Mouse (Mus musculus) cortical plate, adult 2 months (tissue): ENCODE measurements around the gene Galnt9. TPM values are rescaled to one million over a fixed set of nuclear protein-coding genes. Genes with fewer than 3 reads are reported as not detected.

Experiments used
- H3K27ac ChIP-seq: fragments of 200-500 bp; 2 replicates; pipeline ENCODE4 v1.5.1; 2012; ENCODE audit warnings: low read length, control low read depth, inconsistent platforms; ENCODE audit not compliant: insufficient read depth
- H3K4me1 ChIP-seq: fragments of 200-500 bp; 2 replicates; pipeline ENCODE4 v1.6.1; 2011; ENCODE audit warnings: low read length; ENCODE audit not compliant: control insufficient read depth, insufficient read depth
- H3K4me3 ChIP-seq: fragments of 200-500 bp; 2 replicates; pipeline ENCODE4 v1.5.1; 2011; ENCODE audit warnings: mild to moderate bottlenecking, low read length, control low read depth; ENCODE audit not compliant: insufficient read depth
- CTCF ChIP-seq: fragments of 200-500 bp; IDR thresholded peaks from 2 replicates; pipeline ENCODE4 v1.5.1; 2011; ENCODE audit warnings: mild to moderate bottlenecking, control low read depth, low read length; ENCODE audit not compliant: insufficient read depth; ENCODE audit errors: extremely low read depth
- POLR2A ChIP-seq: fragments of 200-500 bp; IDR thresholded peaks from 2 replicates; pipeline ENCODE4 v1.6.1; 2011; ENCODE audit warnings: mild to moderate bottlenecking, low read length, control low read depth; ENCODE audit not compliant: insufficient read depth; ENCODE audit errors: extremely low read depth
- polyA plus RNA-seq: library from polyadenylated mRNA; depleted of rRNA; stranded (reverse); fragments of >200 nt; gene quantifications from 2 replicates; pipeline ENCODE4 v1.2.3, GENCODE M21; 2012

The Galnt9 gene
- polyA plus RNA-seq, 1 experiment = 107 TPM

GRCm38 (mm10) chr5:110550841-110551240, 6.7 kb downstream of the Galnt9 start:
- TF ChIP-seq CTCF (0 out of 2 replicates have a peak, but pooled peaks have one; percentile 20), POLR2A (no peak)
- no peak overlapping the region for H3K4me3 ChIP-seq
- H3K4me1 ChIP-seq = peaks cover 3% of the 10 kb centered on the region; the same call in 1 of the 2 replicates
- no peak overlapping the region for H3K27ac ChIP-seq

GRCm38 (mm10) chr5:110552005-110552404, 7.8 kb downstream of the Galnt9 start:
- TF ChIP-seq CTCF = no peak
- no peak for TF ChIP-seq POLR2A
- Histone ChIP-seq H3K27ac (no peak overlapping the region), H3K4me3 (no peak overlapping the region), H3K4me1 (peaks cover 1% of the 10 kb centered on the region; the same call in 1 of the 2 replicates)

- Histone ChIP-seq H3K27ac (no peak overlapping the region), H3K4me1 (no peaks in the 10 kb centered on the region), H3K4me3 (no peak overlapping the region)
- TF ChIP-seq CTCF = no peak
- TF ChIP-seq POLR2A = no peak
Observed at GRCm38 (mm10) chr5:110553315-110553714, 9.2 kb downstream of the Galnt9 start.

- Histone ChIP-seq H3K4me1 (no peaks in the 10 kb centered on the region), H3K27ac (no peak overlapping the region), H3K4me3 (no peak overlapping the region)
- TF ChIP-seq CTCF (no peak), POLR2A (no peak)
Observed at GRCm38 (mm10) chr5:110555198-110555597, 11.0 kb downstream of the Galnt9 start.

- Histone ChIP-seq H3K4me3 (no peak overlapping the region), H3K4me1 (no peaks in the 10 kb centered on the region), H3K27ac (no peak overlapping the region)
- TF ChIP-seq POLR2A = no peak
- no peak for TF ChIP-seq CTCF
Observed at GRCm38 (mm10) chr5:110558368-110558767, 14.2 kb downstream of the Galnt9 start.

- Histone ChIP-seq H3K4me3 (no peak overlapping the region), H3K27ac (no peak overlapping the region), H3K4me1 (peaks cover 2% of the 10 kb centered on the region; the same call in 1 of the 2 replicates)
- TF ChIP-seq CTCF (no peak), POLR2A (no peak)
Observed at GRCm38 (mm10) chr5:110559679-110560078, 15.5 kb downstream of the Galnt9 start.

GRCm38 (mm10) chr5:110562741-110563326, 18.7 kb downstream of the Galnt9 start:
- TF ChIP-seq CTCF = no peak
- TF ChIP-seq POLR2A = no peak
- no peak overlapping the region for H3K27ac ChIP-seq
- H3K4me3 ChIP-seq = no peak overlapping the region
- peaks cover 6% of the 10 kb centered on the region; the same call in 1 of the 2 replicates for H3K4me1 ChIP-seq

- TF ChIP-seq POLR2A (no peak), CTCF (no peak)
- H3K4me1 ChIP-seq = peaks cover 6% of the 10 kb centered on the region; the same call in 1 of the 2 replicates
- no peak overlapping the region for H3K27ac ChIP-seq
- no peak overlapping the region for H3K4me3 ChIP-seq
Observed at GRCm38 (mm10) chr5:110564986-110565644, 21.0 kb downstream of the Galnt9 start.

GRCm38 (mm10) chr5:110567547-110567946, 23.4 kb downstream of the Galnt9 start:
- TF ChIP-seq CTCF = no peak
- no peak for TF ChIP-seq POLR2A
- H3K4me1 ChIP-seq = peaks cover 9% of the 10 kb centered on the region
- H3K4me3 ChIP-seq = no peak overlapping the region
- H3K27ac ChIP-seq = no peak overlapping the region

GRCm38 (mm10) chr5:110574888-110575287, 30.7 kb downstream of the Galnt9 start:
- Histone ChIP-seq H3K4me1 (peaks cover 5% of the 10 kb centered on the region), H3K4me3 (no peak overlapping the region), H3K27ac (no peak overlapping the region)
- TF ChIP-seq CTCF (no peak), POLR2A (no peak)
